Mouse (Mus musculus) stomach, postnatal 0 days (tissue): ENCODE measurements around the gene Drg1.

Experiments used
- CTCF ChIP-seq: IDR thresholded peaks from 2 replicates; pipeline ENCODE4 v1.5.1; 2016; ENCODE audit warnings: antibody characterized with exemption, low read depth, mild to moderate bottlenecking, moderate library complexity
- EP300 ChIP-seq: optimal IDR thresholded peaks from 2 replicates; pipeline ENCODE3; 2016; ENCODE audit warnings: antibody characterized with exemption

DNA sequence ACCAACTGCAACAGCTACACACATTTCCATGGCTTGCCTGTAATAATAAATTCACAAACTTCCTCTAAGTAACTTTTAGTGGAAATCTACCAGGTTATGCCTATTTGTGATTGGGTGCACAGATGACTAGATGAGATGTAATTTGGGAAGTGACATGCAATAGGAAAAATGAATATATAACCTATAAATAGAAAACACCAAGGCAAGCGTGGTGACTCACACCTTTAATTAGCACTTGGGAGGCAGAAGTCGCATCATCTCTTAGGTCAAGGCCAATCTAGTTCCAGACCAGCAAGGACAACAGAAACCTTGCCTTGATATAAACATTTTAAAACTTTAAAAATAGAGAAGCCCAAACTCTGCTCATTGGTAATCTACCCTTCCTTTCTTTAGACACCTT lies 18.8 kb downstream of the Drg1 start:
- TF ChIP-seq EP300 (no peak), CTCF (no peak)
